Mouse (Mus musculus) ES-Bruce4 (cell line): ENCODE data around the gene Bmf.

Experiments
- CTCF ChIP-seq: IDR thresholded peaks from one replicate; pipeline ENCODE4 v1.8.1; 2011; ENCODE audit warnings: low read depth, low read length
- EP300 ChIP-seq: IDR thresholded peaks from 2 replicates; pipeline ENCODE4 v1.6.1; 2011; ENCODE audit warnings: low read depth, low read length; ENCODE audit not compliant: insufficient read depth
- POLR2A ChIP-seq: IDR thresholded peaks from one replicate; pipeline ENCODE4 v1.8.1; 2011; ENCODE audit warnings: low read length; ENCODE audit not compliant: insufficient read depth

DNA sequence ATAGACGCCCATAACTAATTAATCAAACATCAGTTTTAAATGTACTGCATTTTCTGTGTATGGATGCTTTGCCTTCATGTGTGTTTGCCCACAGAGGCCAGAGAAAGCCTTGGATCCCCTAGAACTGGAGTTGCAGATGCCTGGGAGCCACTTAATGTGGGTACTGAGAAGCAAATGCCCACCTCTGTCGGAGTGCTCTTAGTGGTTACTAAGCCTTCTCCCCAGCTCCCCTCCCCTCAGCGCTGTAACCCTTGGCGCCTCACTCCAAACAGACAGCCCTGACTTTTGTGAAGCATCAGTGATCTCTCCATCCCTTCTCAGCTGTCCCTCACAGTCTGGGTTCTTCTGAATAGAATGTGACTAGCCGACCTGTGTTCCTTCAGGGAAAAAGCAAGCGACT lies 51.0 kb downstream of the Bmf start:
- no peak for TF ChIP-seq POLR2A
- TF ChIP-seq CTCF = no peak
- TF ChIP-seq EP300 = no peak
